Mouse (Mus musculus): Measurements from ENCODE around the gene Sin3a.

Gene Sin3a

GRCm38 (mm10) chr9:57137777-57138176, 65.9 kb downstream of the Sin3a start:
- no peak for DNase-seq

GRCm38 (mm10) chr9:57138507-57138906, 66.7 kb downstream of the Sin3a start:
- DNase-seq: no peak

- DNase-seq: no peak
These were observed 67.3 kb downstream of the Sin3a start for GRCm38 (mm10) chr9:57139110-57139509.

- no peak for DNase-seq
These were observed 67.7 kb downstream of the Sin3a start for GRCm38 (mm10) chr9:57139571-57139970.

GRCm38 (mm10) chr9:57141417-57142353, 69.8 kb downstream of the Sin3a start:
- DNase-seq: no peak

- DNase-seq: no peak
These were observed 71.4 kb downstream of the Sin3a start for GRCm38 (mm10) chr9:57143212-57143611.

GRCm38 (mm10) chr9:57144830-57145229, 73.0 kb downstream of the Sin3a start:
- no peak for DNase-seq

GRCm38 (mm10) chr9:57146451-57147066, 74.7 kb downstream of the Sin3a start:
- DNase-seq: no peak

GRCm38 (mm10) chr9:57147205-57148143, 75.6 kb downstream of the Sin3a start:
- peak; percentile 40 for DNase-seq

GRCm38 (mm10) chr9:57148144-57148878, 76.5 kb downstream of the Sin3a start, which contains the start of gene Neil1:
TSS of gene Neil1 (minus strand) at chr9:57148305.
- peak; percentile 83 for DNase-seq

- no peak for DNase-seq
These were observed 77.2 kb downstream of the Sin3a start for GRCm38 (mm10) chr9:57149021-57149420.

GRCm38 (mm10) chr9:57150192-57150591, 78.4 kb downstream of the Sin3a start:
- no peak for DNase-seq

GRCm38 (mm10) chr9:57152331-57152730, 80.5 kb downstream of the Sin3a start:
- DNase-seq: no peak

GRCm38 (mm10) chr9:57156383-57156782, 84.5 kb downstream of the Sin3a start:
- no peak for DNase-seq

GRCm38 (mm10) chr9:57156823-57157222, 85.0 kb downstream of the Sin3a start:
- DNase-seq: no peak

- no peak for DNase-seq
These were observed 85.7 kb downstream of the Sin3a start for GRCm38 (mm10) chr9:57157499-57157898.

- DNase-seq: peak; percentile 90
These were observed 86.2 kb downstream of the Sin3a start, which contains the start of gene Commd4 for GRCm38 (mm10) chr9:57158013-57158470. TSS of gene Commd4 (minus strand) at chr9:57158331.

GRCm38 (mm10) chr9:57158506-57158905, 86.7 kb downstream of the Sin3a start:
- no peak for DNase-seq

GRCm38 (mm10) chr9:57162496-57162895, 90.7 kb downstream of the Sin3a start:
- no peak for DNase-seq

GRCm38 (mm10) chr9:57163137-57163536, 91.3 kb downstream of the Sin3a start:
- no peak for DNase-seq

- no peak for DNase-seq
These were observed 94.3 kb downstream of the Sin3a start for GRCm38 (mm10) chr9:57166173-57166572.

GRCm38 (mm10) chr9:57168411-57168810, 96.6 kb downstream of the Sin3a start:
- DNase-seq: no peak

All from cerebellum, adult 11 months (tissue).